Mouse (Mus musculus): Measurements from ENCODE around the gene Gm21149. TPM values are rescaled to one million over a fixed set of nuclear protein-coding genes. Genes with fewer than 3 reads are reported as not detected.
"Not testable (repeated sequence)": the region's sequence is repeated elsewhere in the genome, so short reads cannot be mapped to it uniquely, and the experiment has no call there.

Gm21149 gene
- polyA plus RNA-seq, 1 experiment from 2014 or later, result 0.69 TPM

- H3K27ac ChIP-seq (replicated peaks in 1 of 2; ENCODE audit: control insufficient read depth in 1 of 2, insufficient read depth in 1 of 2, low read depth in 2 of 2, low read length in 2 of 2); H3K27me3 ChIP-seq (ENCODE audit: control insufficient read depth, insufficient read depth, low read length); H3K4me2 ChIP-seq (ENCODE audit: low read length); H3K4me3 ChIP-seq (ENCODE audit: control insufficient read depth in 1 of 2, insufficient read depth in 1 of 2, low read depth in 1 of 2, low read length in 2 of 2); H3K4me1 ChIP-seq (ENCODE audit: control insufficient read depth in 2 of 2, insufficient read depth in 2 of 2, low read length in 2 of 2); H3K36me3 ChIP-seq (ENCODE audit: control insufficient read depth, insufficient read depth, low read length); H3K9ac ChIP-seq (ENCODE audit: low read length): not testable (repeated sequence)
- 58% methylated on average over 6 of the region's 6 CpGs for WGBS
- H3K9me3 ChIP-seq (ENCODE audit: control insufficient read depth, low read length), result peaks cover 24% of the 10 kb centered on the region
- ATAC-seq (ENCODE audit: insufficient number of reproducible peaks, insufficient read depth, low FRiP score, low read depth), result peak; percentile 40; the same call in 1 of the 2 replicates
Observed at GRCm38 (mm10) chr5:15508460-15509451, 32.4 kb upstream of the Gm21149 start.

DNA sequence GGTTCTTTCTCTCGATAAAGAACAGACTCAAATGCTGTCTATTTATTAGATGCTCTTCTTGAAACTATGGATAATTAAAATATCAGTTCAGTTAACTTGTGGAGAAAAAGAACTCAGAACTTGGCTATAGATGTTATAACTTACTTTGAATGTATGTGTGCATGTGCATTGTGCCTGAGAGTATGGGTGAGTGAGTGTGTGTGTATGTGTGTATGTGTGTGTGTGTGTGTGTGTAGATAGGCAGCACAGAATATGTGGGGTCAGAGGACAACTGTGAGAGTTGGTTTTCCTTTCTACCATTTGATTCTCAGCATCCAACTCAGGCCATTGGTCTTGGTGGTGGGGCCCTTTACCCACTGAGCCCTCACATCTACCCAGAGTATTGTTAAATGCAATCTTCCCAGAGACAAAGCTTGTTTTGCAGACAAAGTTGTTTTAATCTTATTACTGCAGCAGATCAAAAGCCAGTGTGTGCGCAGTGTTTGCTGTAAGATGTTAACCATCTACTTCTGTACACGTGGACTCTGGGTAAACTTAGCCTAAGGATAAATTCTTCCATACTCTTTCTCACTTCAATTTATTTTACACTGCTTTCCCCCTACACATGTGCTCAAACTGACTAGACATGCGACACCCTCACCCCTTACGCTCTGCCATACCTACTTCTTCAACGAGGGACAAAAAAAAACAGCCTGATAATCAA, 31.6 kb upstream of the Gm21149 start:
- not testable (repeated sequence) for H3K27ac ChIP-seq (replicated peaks in 1 of 2; ENCODE audit: control insufficient read depth in 1 of 2, insufficient read depth in 1 of 2, low read depth in 2 of 2, low read length in 2 of 2); H3K9ac ChIP-seq (ENCODE audit: low read length); H3K4me1 ChIP-seq (ENCODE audit: control insufficient read depth in 2 of 2, insufficient read depth in 2 of 2, low read length in 2 of 2); H3K4me2 ChIP-seq (ENCODE audit: low read length); H3K27me3 ChIP-seq (ENCODE audit: control insufficient read depth, insufficient read depth, low read length); H3K36me3 ChIP-seq (ENCODE audit: control insufficient read depth, insufficient read depth, low read length); H3K4me3 ChIP-seq (ENCODE audit: control insufficient read depth in 1 of 2, insufficient read depth in 1 of 2, low read depth in 1 of 2, low read length in 2 of 2)
- ATAC-seq (ENCODE audit: insufficient number of reproducible peaks, insufficient read depth, low FRiP score, low read depth), result peak; percentile 77
- peaks cover 21% of the 10 kb centered on the region for H3K9me3 ChIP-seq (ENCODE audit: control insufficient read depth, low read length)
- 58% methylated on average over 6 of the region's 6 CpGs for WGBS

DNA sequence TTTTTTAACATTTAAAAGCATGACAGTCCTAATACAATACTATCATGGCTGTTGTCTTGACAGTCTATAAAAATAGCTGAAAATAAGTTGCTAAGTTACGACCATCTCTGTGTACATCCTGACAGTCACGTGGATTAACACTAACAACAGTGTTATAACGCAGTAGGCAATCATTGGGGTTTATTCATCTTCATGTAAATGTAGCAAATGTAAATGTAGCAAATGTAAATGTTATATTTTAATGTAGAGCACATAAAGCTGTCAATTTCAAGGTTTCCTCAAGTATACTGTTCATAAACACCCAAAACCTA, 30.9 kb upstream of the Gm21149 start:
- no peak overlapping the region for H3K4me3 ChIP-seq (ENCODE audit: control insufficient read depth in 1 of 2, insufficient read depth in 1 of 2, low read depth in 1 of 2, low read length in 2 of 2)
- H3K9ac ChIP-seq (ENCODE audit: low read length), result no peak overlapping the region
- H3K27me3 ChIP-seq (ENCODE audit: control insufficient read depth, insufficient read depth, low read length), result no peaks in the 10 kb centered on the region
- H3K4me1 ChIP-seq (ENCODE audit: control insufficient read depth in 2 of 2, insufficient read depth in 2 of 2, low read length in 2 of 2), result no peaks in the 10 kb centered on the region
- no peak overlapping the region for H3K27ac ChIP-seq (replicated peaks in 1 of 2; ENCODE audit: control insufficient read depth in 1 of 2, insufficient read depth in 1 of 2, low read depth in 2 of 2, low read length in 2 of 2)
- H3K36me3 ChIP-seq (ENCODE audit: control insufficient read depth, insufficient read depth, low read length), result no peaks in the 10 kb centered on the region
- no peak overlapping the region for H3K4me2 ChIP-seq (ENCODE audit: low read length)
- peaks cover 20% of the 10 kb centered on the region for H3K9me3 ChIP-seq (ENCODE audit: control insufficient read depth, low read length)
- no peak for ATAC-seq (ENCODE audit: insufficient number of reproducible peaks, insufficient read depth, low FRiP score, low read depth)
- 69% methylated on average over 3 of the region's 3 CpGs for WGBS

DNA sequence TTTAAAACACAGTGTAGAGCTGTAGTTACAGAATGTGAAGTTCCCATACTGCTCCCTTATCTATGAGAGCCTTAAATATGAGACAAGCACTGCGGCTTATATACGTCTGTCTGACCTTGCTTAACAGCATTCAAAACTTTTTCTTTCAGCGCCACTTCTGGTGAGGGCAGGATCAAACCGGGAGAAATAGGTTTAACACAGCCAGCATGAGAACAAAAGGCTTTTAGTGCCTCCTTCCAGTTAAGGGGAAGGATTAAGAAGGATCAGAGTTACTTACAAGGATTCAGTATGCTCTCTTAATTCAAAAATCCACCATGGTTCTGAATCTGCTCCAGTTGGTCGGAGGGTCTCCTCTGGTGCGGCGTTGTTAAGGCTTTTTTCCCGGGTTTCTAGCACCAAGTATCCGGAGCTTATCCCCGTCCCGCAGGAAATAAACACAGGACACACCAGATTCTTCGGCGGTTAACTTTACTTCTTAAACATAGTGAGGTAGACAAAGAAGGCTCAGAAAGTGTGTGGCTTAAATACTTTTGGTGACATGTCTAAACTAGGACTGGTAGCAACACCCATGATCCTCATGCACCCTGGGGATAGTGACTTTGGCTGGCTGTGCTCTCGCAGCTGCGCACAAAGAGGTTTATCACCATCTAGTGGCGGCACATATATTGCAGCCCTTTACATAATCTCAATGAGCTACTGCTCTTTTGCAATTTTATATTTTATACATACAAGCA, 30.4 kb upstream of the Gm21149 start:
- Histone ChIP-seq H3K4me1 (ENCODE audit: control insufficient read depth in 2 of 2, insufficient read depth in 2 of 2, low read length in 2 of 2) (no peaks in the 10 kb centered on the region), H3K36me3 (ENCODE audit: control insufficient read depth, insufficient read depth, low read length) (no peaks in the 10 kb centered on the region), H3K27me3 (ENCODE audit: control insufficient read depth, insufficient read depth, low read length) (no peaks in the 10 kb centered on the region), H3K27ac (replicated peaks in 1 of 2; ENCODE audit: control insufficient read depth in 1 of 2, insufficient read depth in 1 of 2, low read depth in 2 of 2, low read length in 2 of 2) (no peak overlapping the region), H3K4me3 (ENCODE audit: control insufficient read depth in 1 of 2, insufficient read depth in 1 of 2, low read depth in 1 of 2, low read length in 2 of 2) (peak overlapping the region; percentile 6 to 21; a peak in 3 of 4 replicates), H3K9me3 (ENCODE audit: control insufficient read depth, low read length) (peaks cover 17% of the 10 kb centered on the region; the same call in 1 of the 2 replicates), H3K9ac (ENCODE audit: low read length) (no peak overlapping the region), H3K4me2 (ENCODE audit: low read length) (peak overlapping the region; percentile 42)
- no peak for ATAC-seq (ENCODE audit: insufficient number of reproducible peaks, insufficient read depth, low FRiP score, low read depth)
- 37% methylated on average over 16 of the region's 16 CpGs for WGBS

DNA sequence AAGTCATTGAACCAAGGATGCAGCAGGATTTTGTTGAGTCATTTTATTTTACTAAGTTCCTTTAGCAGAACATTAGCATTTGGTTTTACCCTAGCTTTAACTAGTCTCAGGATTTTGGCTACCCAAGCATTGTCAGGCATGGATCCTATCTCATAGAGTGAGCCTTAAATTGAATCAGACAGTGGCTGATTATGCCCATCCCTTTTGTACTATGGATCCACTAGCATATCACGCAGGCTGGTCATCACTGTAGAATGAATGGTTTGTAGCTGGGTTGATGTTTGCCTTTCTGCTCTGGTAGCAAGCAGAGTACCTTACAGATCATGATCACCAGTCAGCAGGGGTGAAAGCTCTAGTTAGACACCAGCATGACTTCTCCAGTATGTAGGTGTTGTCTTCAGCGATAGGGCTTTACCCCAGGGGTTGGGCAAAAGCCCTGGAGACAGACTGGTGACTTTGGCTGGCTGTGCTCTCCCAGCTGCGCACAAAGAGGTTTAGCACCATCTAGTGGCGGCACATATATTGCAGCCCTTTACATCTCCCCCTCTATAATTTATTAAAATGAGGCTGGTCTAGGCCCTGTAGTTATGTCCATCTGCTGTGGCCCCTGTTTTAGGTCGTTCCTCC, 22.6 kb upstream of the Gm21149 start:
- not testable (repeated sequence) for H3K27ac ChIP-seq (replicated peaks in 1 of 2; ENCODE audit: control insufficient read depth in 1 of 2, insufficient read depth in 1 of 2, low read depth in 2 of 2, low read length in 2 of 2); H3K27me3 ChIP-seq (ENCODE audit: control insufficient read depth, insufficient read depth, low read length); H3K9ac ChIP-seq (ENCODE audit: low read length); H3K9me3 ChIP-seq (ENCODE audit: control insufficient read depth, low read length); H3K4me1 ChIP-seq (ENCODE audit: control insufficient read depth in 2 of 2, insufficient read depth in 2 of 2, low read length in 2 of 2); H3K4me2 ChIP-seq (ENCODE audit: low read length); H3K36me3 ChIP-seq (ENCODE audit: control insufficient read depth, insufficient read depth, low read length); H3K4me3 ChIP-seq (ENCODE audit: control insufficient read depth in 1 of 2, insufficient read depth in 1 of 2, low read depth in 1 of 2, low read length in 2 of 2)
- ATAC-seq (ENCODE audit: insufficient number of reproducible peaks, insufficient read depth, low FRiP score, low read depth), result peak; percentile 89
- 22% methylated on average over 5 of the region's 5 CpGs for WGBS

DNA sequence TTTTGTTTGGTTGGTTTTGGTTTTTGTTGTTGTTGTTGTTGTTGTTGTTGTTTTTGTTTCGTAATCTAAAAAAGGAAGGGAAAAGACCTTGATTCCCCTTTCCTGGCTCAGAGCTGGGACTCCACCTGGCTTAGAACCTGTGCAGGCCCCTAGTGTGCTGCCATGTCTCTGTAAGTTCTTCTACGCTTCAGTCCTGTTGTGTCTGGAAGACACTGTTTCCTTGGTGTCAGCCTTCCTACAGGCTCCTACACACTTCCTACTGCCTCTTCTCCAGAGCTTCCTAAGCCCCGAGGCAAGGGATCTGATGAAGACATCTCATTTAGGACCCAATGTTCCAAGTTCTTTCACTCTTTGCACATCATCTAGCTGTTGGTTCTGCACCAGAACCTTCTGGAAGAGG, 22.0 kb upstream of the Gm21149 start:
- H3K27me3 ChIP-seq (ENCODE audit: control insufficient read depth, insufficient read depth, low read length); ATAC-seq (ENCODE audit: insufficient number of reproducible peaks, insufficient read depth, low FRiP score, low read depth); H3K9ac ChIP-seq (ENCODE audit: low read length); H3K4me1 ChIP-seq (ENCODE audit: control insufficient read depth in 2 of 2, insufficient read depth in 2 of 2, low read length in 2 of 2); H3K36me3 ChIP-seq (ENCODE audit: control insufficient read depth, insufficient read depth, low read length); H3K9me3 ChIP-seq (ENCODE audit: control insufficient read depth, low read length); H3K4me3 ChIP-seq (ENCODE audit: control insufficient read depth in 1 of 2, insufficient read depth in 1 of 2, low read depth in 1 of 2, low read length in 2 of 2); H3K4me2 ChIP-seq (ENCODE audit: low read length); H3K27ac ChIP-seq (replicated peaks in 1 of 2; ENCODE audit: control insufficient read depth in 1 of 2, insufficient read depth in 1 of 2, low read depth in 2 of 2, low read length in 2 of 2): not testable (repeated sequence)
- 60% methylated on average over 3 of the region's 3 CpGs for WGBS

DNA sequence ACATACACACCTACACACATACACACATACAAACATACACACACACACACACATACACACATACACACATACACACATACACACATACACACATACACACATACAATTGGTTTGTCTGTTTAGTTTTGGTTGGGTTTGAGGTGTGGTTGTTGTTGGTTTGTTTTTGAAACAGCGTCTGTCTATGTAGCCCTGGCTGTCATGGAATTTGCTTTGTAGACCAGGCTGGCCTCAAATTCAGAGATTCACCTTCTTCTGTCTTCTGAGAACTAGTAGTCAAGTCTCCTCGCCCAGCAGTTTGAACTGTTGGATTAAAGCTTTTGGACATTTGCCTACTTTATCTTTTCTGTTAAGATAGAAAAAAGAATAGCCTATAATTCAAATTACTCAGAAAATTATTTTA, 14.6 kb upstream of the Gm21149 start:
- not testable (repeated sequence) for H3K27me3 ChIP-seq (ENCODE audit: control insufficient read depth, insufficient read depth, low read length); H3K4me3 ChIP-seq (ENCODE audit: control insufficient read depth in 1 of 2, insufficient read depth in 1 of 2, low read depth in 1 of 2, low read length in 2 of 2); H3K9ac ChIP-seq (ENCODE audit: low read length); H3K4me2 ChIP-seq (ENCODE audit: low read length); H3K36me3 ChIP-seq (ENCODE audit: control insufficient read depth, insufficient read depth, low read length); ATAC-seq (ENCODE audit: insufficient number of reproducible peaks, insufficient read depth, low FRiP score, low read depth); H3K9me3 ChIP-seq (ENCODE audit: control insufficient read depth, low read length); H3K27ac ChIP-seq (replicated peaks in 1 of 2; ENCODE audit: control insufficient read depth in 1 of 2, insufficient read depth in 1 of 2, low read depth in 2 of 2, low read length in 2 of 2); H3K4me1 ChIP-seq (ENCODE audit: control insufficient read depth in 2 of 2, insufficient read depth in 2 of 2, low read length in 2 of 2)
- 49% methylated on average over 2 of the region's 2 CpGs for WGBS

Data from heart, embryonic 14.5 days (tissue).